Mouse (Mus musculus) neural tube, embryonic 14.5 days (tissue): Measurements from ENCODE around the gene Ncapd3. TPM values are rescaled to one million over a fixed set of nuclear protein-coding genes. Genes with fewer than 3 reads are reported as not detected.

Source experiments
- ATAC-seq: fragments of 200-750 bp; cut with Nextera tagmentation; 2 replicates; pipeline ENCODE4 v1.8.0; 2017; ENCODE audit warnings: low read depth, mild to moderate bottlenecking, moderate TSS enrichment, moderate library complexity
- H3K27ac ChIP-seq: fragments of 300-500 bp; sonication (generic); 2 replicates; pipeline ENCODE4 v1.5.1; 2014; ENCODE audit warnings: low read depth, mild to moderate bottlenecking, control low read depth, low read length, moderate library complexity, mixed read lengths
- H3K27me3 ChIP-seq: fragments of 300-500 bp; sonication (generic); 2 replicates; pipeline ENCODE4 v1.6.1; 2014; ENCODE audit warnings: low read length; ENCODE audit not compliant: control insufficient read depth, insufficient read depth
- H3K36me3 ChIP-seq: fragments of 300-500 bp; sonication (generic); 2 replicates; pipeline ENCODE4 v1.6.1; 2014; ENCODE audit warnings: low read length, mixed read lengths; ENCODE audit not compliant: control insufficient read depth, insufficient read depth
- H3K4me1 ChIP-seq: fragments of 300-500 bp; sonication (generic); 2 replicates; pipeline ENCODE4 v1.6.1; 2014; ENCODE audit warnings: low read length; ENCODE audit not compliant: control insufficient read depth, insufficient read depth
- H3K4me2 ChIP-seq: fragments of 300-500 bp; sonication (generic); 2 replicates; pipeline ENCODE4 v1.6.1; 2014; ENCODE audit warnings: mild to moderate bottlenecking, low read depth, low read length, control low read depth
- H3K4me3 ChIP-seq: fragments of 300-500 bp; sonication (generic); 2 replicates; pipeline ENCODE4 v1.5.1; 2014; ENCODE audit warnings: low read depth, low read length, control low read depth, mixed read lengths
- H3K9ac ChIP-seq: fragments of 300-500 bp; sonication (generic); replicated peaks from 2 replicates; pipeline ENCODE4 v1.6.1; 2014; ENCODE audit warnings: low read depth, mild to moderate bottlenecking, control low read depth, low read length, mixed read lengths
- H3K9me3 ChIP-seq: fragments of 300-500 bp; sonication (generic); 2 replicates; pipeline ENCODE4 v1.6.1; 2016; ENCODE audit warnings: low read length; ENCODE audit not compliant: control insufficient read depth
- WGBS: fragments of 180-500 bp; shearing (Covaris S2); extraction: QIAGEN DNeasy Blood & Tissue Kit; methylation state at CpG from one replicate; pipeline ENCODE4 v1.1.7; 2014; 5-methylcytosine and 5-hydroxymethylcytosine counted together
- polyA plus RNA-seq: library from polyadenylated mRNA; unstranded; fragments of >200 nt; fragmentation: Nextera tagmentation; extraction: Ambion mirVana; gene quantifications from 2 replicates; pipeline ENCODE4 v1.2.1, GENCODE M21; 2014

Gene Ncapd3
- polyA plus RNA-seq, 1 experiment from 2014 or later = 16.7 TPM

- no peak overlapping the region for H3K4me3 ChIP-seq
- H3K9ac ChIP-seq = no peak overlapping the region
- no peak for ATAC-seq
- no peak overlapping the region for H3K4me2 ChIP-seq
- H3K9me3 ChIP-seq = no peaks in the 10 kb centered on the region
- H3K36me3 ChIP-seq = peaks cover 31% of the 10 kb centered on the region
- no peaks in the 10 kb centered on the region for H3K27me3 ChIP-seq
- no peaks in the 10 kb centered on the region for H3K4me1 ChIP-seq
- no peak overlapping the region for H3K27ac ChIP-seq
Measured at GRCm38 (mm10) chr9:27075812-27076211, 45.8 kb downstream of the Ncapd3 start.

- no peak for ATAC-seq
- H3K4me1 ChIP-seq = no peaks in the 10 kb centered on the region
- WGBS = 96% methylated on average over 5 of the region's 5 CpGs
Measured at GRCm38 (mm10) chr9:27086256-27086655, 56.3 kb downstream of the Ncapd3 start.

GRCm38 (mm10) chr9:27087402-27087801 lies 57.4 kb downstream of the Ncapd3 start:
- no peak for ATAC-seq
- Histone ChIP-seq H3K9ac (no peak overlapping the region), H3K27ac (no peak overlapping the region), H3K36me3 (peaks cover 48% of the 10 kb centered on the region), H3K4me2 (no peak overlapping the region), H3K9me3 (no peaks in the 10 kb centered on the region), H3K4me3 (no peak overlapping the region), H3K27me3 (no peaks in the 10 kb centered on the region), H3K4me1 (no peaks in the 10 kb centered on the region)
- 96% methylated on average over 3 of the region's 3 CpGs for WGBS

More at GRCm38 (mm10) chr9:27086256-27086655, 56.3 kb downstream of the Ncapd3 start:
- H3K4me3 ChIP-seq = no peak overlapping the region
- H3K27ac ChIP-seq = no peak overlapping the region
- H3K9ac ChIP-seq = no peak overlapping the region
- no peaks in the 10 kb centered on the region for H3K27me3 ChIP-seq
- H3K4me2 ChIP-seq = no peak overlapping the region
- peaks cover 46% of the 10 kb centered on the region for H3K36me3 ChIP-seq
- no peaks in the 10 kb centered on the region for H3K9me3 ChIP-seq

- Histone ChIP-seq H3K9ac (no peak overlapping the region), H3K27ac (no peak overlapping the region), H3K36me3 (peaks cover 43% of the 10 kb centered on the region), H3K27me3 (no peaks in the 10 kb centered on the region), H3K9me3 (no peaks in the 10 kb centered on the region), H3K4me2 (no peak overlapping the region), H3K4me1 (no peaks in the 10 kb centered on the region), H3K4me3 (no peak overlapping the region)
- ATAC-seq = no peak
- WGBS = 97% methylated on average over 1 of the region's 1 CpGs
Measured at GRCm38 (mm10) chr9:27090134-27090533, 60.2 kb downstream of the Ncapd3 start.

DNA sequence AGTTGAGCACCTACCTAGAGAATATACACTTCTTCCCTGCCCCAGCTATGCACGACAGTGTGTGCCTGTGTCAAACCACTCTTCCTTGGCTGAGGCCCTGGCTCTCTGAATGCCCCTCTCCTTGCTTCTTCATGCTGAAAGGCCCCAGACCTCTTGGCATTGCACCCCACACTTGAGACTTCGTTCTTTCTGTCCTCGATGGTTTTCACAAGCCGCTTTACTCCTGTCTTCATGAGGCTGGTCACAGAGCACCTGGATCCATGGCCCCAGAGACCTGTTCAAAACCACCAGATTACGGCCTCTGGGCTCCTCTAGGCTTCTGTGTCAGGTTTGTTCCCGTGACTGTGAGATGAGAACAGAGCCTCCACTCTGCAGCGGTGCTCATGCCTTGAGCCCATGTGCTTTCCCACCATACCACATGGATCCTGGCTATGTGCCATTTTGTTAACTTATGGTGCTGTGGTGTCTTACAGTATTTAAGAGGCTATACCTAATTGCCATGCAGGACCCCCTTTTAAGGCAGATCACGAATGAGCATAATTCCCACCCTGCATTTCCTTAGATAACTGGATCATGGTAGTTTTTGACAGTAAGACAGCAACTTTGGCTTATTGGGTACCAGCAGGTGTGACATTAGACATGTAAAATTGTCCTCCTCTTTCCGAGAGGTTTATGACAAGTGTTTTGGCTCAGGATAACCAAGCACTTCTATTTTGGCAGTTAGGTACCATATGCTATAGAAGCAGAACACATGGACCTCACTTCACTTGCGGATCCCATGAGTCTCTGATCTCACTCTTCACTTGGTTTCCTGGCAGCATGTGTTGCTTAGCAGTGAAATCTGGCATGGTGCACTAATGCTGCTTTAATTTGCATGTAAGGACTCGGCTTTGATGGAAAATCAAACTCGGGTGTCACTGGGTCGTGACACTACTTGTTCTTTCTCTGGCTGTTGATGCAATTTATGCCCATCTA lies 61.1 kb downstream of the Ncapd3 start:
- H3K27me3 ChIP-seq = no peaks in the 10 kb centered on the region
- H3K36me3 ChIP-seq = peaks cover 46% of the 10 kb centered on the region
- WGBS = 86% methylated on average over 13 of the region's 13 CpGs
- H3K9me3 ChIP-seq = no peaks in the 10 kb centered on the region
- no peak overlapping the region for H3K9ac ChIP-seq
- ATAC-seq = no peak
- no peaks in the 10 kb centered on the region for H3K4me1 ChIP-seq
- no peak overlapping the region for H3K4me2 ChIP-seq
- H3K4me3 ChIP-seq = no peak overlapping the region
- H3K27ac ChIP-seq = no peak overlapping the region

DNA sequence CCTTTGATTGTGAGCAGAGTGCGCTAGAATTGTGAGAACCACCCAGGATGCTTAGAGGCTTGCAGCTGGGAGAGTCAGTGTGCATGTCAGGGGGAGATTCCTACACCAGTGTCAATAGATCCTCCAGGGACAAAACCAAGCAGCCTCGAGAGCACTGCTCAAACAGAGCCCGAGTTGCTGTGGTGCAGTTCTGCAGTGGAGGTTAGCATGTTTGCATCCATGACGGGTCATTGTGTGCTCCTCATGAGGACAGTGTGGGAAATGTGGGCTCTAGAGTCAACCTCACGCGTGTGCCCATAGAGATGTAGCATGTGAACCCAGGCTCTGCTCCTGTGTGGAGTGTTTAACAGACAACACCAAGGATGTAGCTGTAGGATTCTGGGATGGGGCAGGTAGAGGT lies 62.9 kb downstream of the Ncapd3 start:
- Histone ChIP-seq H3K9me3 (no peaks in the 10 kb centered on the region), H3K4me1 (no peaks in the 10 kb centered on the region), H3K27me3 (no peaks in the 10 kb centered on the region), H3K9ac (no peak overlapping the region), H3K4me3 (no peak overlapping the region), H3K36me3 (peaks cover 43% of the 10 kb centered on the region), H3K27ac (no peak overlapping the region), H3K4me2 (no peak overlapping the region)
- 91% methylated on average over 6 of the region's 6 CpGs for WGBS
- ATAC-seq = no peak

- Histone ChIP-seq H3K4me3 (no peak overlapping the region), H3K36me3 (peaks cover 56% of the 10 kb centered on the region), H3K9me3 (no peaks in the 10 kb centered on the region), H3K9ac (no peak overlapping the region), H3K4me1 (no peaks in the 10 kb centered on the region), H3K27ac (no peak overlapping the region), H3K27me3 (no peaks in the 10 kb centered on the region), H3K4me2 (no peak overlapping the region)
- WGBS = 21% methylated on average over 4 of the region's 4 CpGs
- ATAC-seq = no peak
Measured at GRCm38 (mm10) chr9:27098092-27098491, 68.1 kb downstream of the Ncapd3 start.

DNA sequence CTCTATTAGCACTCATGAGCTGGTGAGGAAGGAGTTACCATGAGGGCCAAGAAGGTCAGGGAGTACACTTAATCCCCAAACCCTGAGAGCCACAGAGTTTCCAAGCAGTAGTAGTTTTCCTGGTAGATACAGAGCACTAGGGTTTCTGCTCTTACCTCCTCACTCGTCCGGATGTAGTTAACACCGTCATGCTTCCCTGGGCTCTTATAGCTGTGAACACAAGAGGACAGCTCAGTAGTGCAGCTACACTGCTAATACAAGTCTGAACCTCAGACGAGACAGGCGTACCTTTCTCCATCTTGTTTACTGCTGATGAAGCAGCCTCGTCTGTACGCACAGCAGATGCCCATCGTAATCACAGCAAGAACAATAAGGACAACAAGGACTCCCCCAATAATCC lies 68.6 kb downstream of the Ncapd3 start:
- no peak overlapping the region for H3K4me3 ChIP-seq
- WGBS = 75% methylated on average over 8 of the region's 8 CpGs
- no peaks in the 10 kb centered on the region for H3K9me3 ChIP-seq
- H3K4me2 ChIP-seq = no peak overlapping the region
- H3K27me3 ChIP-seq = no peaks in the 10 kb centered on the region
- no peak overlapping the region for H3K9ac ChIP-seq
- H3K36me3 ChIP-seq = peaks cover 58% of the 10 kb centered on the region
- ATAC-seq = no peak
- H3K27ac ChIP-seq = no peak overlapping the region; the same call in 1 of the 2 replicates
- H3K4me1 ChIP-seq = no peaks in the 10 kb centered on the region

DNA sequence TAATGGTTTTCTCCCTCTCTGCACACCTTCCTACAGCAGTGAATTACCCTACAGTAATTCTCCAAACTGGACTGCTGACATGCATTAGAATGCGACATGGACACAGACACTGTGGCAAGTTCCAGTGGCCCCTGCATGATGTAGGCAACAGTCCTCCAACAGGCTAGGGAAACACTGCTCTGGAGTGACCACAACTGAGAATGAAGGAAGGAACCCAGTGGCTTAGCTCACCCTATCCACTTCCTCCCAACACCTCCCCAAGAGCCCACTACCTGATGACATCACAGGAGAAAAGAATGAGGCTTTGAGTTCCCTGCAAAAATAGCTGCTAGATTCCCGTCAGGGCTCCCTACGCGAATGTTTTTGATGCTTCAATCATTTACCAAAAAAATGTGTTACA lies 69.5 kb downstream of the Ncapd3 start:
- no peak overlapping the region for H3K4me3 ChIP-seq
- H3K4me1 ChIP-seq = no peaks in the 10 kb centered on the region
- WGBS = 89% methylated on average over 4 of the region's 4 CpGs
- H3K9me3 ChIP-seq = no peaks in the 10 kb centered on the region
- H3K27me3 ChIP-seq = no peaks in the 10 kb centered on the region
- H3K27ac ChIP-seq = no peak overlapping the region
- no peak overlapping the region for H3K9ac ChIP-seq
- ATAC-seq = no peak
- no peak overlapping the region for H3K4me2 ChIP-seq
- H3K36me3 ChIP-seq = peaks cover 55% of the 10 kb centered on the region
